Mouse (Mus musculus): ENCODE data around the gene Fstl4.

- TF ChIP-seq CTCF (IDR thresholded peaks at IDR 0.05; ENCODE audit: extremely low read depth, insufficient read length, insufficient replicate concordance, low read depth, low read length) (no peak), POLR2A (IDR thresholded peaks at IDR 0.05; ENCODE audit: low read depth, low read length) (no peak)
Measured at GRCm38 (mm10) chr11:52872846-52873512, 108.5 kb downstream of the Fstl4 start.
